Mouse (Mus musculus) kidney, adult 2 months (tissue): Measurements from ENCODE around the gene Tusc1. TPM values are rescaled to one million over a fixed set of nuclear protein-coding genes. Genes with fewer than 3 reads are reported as not detected.

Source experiments
- DNase-seq: peaks from one replicate; pipeline ENCODE4 v3.0.0; 2021
- H3K27ac ChIP-seq: fragments of 200-500 bp; 2 replicates; pipeline ENCODE4 v1.5.1; 2012; ENCODE audit warnings: low read depth, low read length, control low read depth, inconsistent platforms; ENCODE audit not compliant: insufficient read depth
- H3K27me3 ChIP-seq: fragments of 200-500 bp; replicated peaks from 2 replicates; pipeline ENCODE4 v1.6.1; 2012; ENCODE audit warnings: mild to moderate bottlenecking, moderate library complexity, low read length, inconsistent platforms; ENCODE audit not compliant: control insufficient read depth, insufficient read depth
- H3K36me3 ChIP-seq: fragments of 200-500 bp; 2 replicates; pipeline ENCODE4 v1.6.1; 2012; ENCODE audit warnings: mild to moderate bottlenecking, moderate library complexity, low read length, inconsistent platforms; ENCODE audit not compliant: control insufficient read depth, insufficient read depth
- H3K4me1 ChIP-seq: fragments of 200-500 bp; 2 replicates; pipeline ENCODE4 v1.6.1; 2011; ENCODE audit warnings: low read length; ENCODE audit not compliant: control insufficient read depth, insufficient read depth
- H3K4me3 ChIP-seq: fragments of 200-500 bp; 2 replicates; pipeline ENCODE4 v1.5.1; 2011; ENCODE audit warnings: mild to moderate bottlenecking, low read depth, low read length, control low read depth; ENCODE audit not compliant: insufficient read depth
- CTCF ChIP-seq: fragments of 200-500 bp; conservative IDR thresholded peaks from 2 replicates; pipeline ENCODE4 v1.5.1; 2011; ENCODE audit warnings: low read depth, mild to moderate bottlenecking, control low read depth, low read length, moderate library complexity, mixed read lengths; ENCODE audit not compliant: insufficient read depth, insufficient read length
- POLR2A ChIP-seq: fragments of 200-500 bp; IDR thresholded peaks from one replicate; pipeline ENCODE4 v1.6.1; 2011; ENCODE audit warnings: low read depth, low read length, control low read depth
- WGBS: fragments of 180-500 bp; shearing (Covaris S2); methylation state at CpG from one replicate; pipeline ENCODE4 v1.1.7; 2018; 5-methylcytosine and 5-hydroxymethylcytosine counted together
- polyA plus RNA-seq: library from polyadenylated mRNA; depleted of rRNA; stranded (reverse); fragments of >200 nt; gene quantifications from 2 replicates; pipeline ENCODE4 v1.2.3, GENCODE M21; 2012; rRNA removed

Tusc1 gene
- polyA plus RNA-seq, result 5.0 and 7.5 TPM in 2 replicates

DNA sequence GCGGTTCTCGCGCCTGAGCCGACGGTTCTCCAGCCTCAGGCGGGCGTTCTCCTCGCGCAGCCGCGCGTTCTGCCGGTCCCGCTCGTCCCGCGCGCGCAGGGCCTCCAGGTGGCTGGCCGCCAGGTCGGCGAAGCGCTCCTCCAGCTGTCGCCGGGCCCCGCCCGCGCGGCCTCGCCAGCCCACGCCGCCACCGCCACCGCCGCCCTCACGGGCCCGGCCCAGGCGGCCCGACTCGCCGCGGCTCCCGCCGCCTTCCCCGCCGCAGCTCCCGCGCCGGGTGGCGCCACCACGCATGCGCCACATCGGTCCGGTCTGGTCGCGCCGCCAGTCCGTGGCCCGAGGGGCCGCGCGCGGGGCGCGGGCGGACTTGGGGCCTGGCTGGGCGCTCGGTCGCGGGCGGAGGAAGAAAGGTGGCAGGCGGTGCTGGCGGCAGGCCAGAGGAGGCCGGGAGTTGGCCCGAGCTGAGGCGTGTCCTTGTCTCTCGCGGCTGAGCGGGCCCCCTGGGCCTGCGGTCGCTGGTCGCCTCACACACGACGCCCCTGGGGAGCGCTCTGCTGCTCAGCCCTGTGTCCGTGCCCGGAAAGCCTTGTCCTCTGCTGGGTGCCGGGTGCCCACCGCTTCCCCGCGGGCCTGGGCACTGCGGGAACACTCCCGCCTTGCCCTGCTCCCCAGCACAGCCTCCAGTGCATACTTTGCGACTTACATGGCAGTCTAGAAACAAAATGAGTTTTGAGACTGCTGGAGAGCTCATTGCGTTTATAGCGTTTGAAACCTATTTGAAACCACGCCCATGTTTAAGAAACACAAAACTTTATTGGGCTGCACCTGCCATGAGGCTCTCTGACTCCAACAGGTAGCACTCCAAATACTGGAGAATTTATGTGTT is at the start of gene Tusc1:
Tusc1 (minus strand) TSS at position 394 of the 886 bp plus-strand sequence.
- WGBS, result under 1% methylated on average over 97 of the region's 97 CpGs
- no peak for TF ChIP-seq POLR2A
- TF ChIP-seq CTCF, result no peak
- H3K27me3 ChIP-seq, result no peaks in the 10 kb centered on the region
- peak within 1 kb of the TSS; percentile 58 for H3K4me3 ChIP-seq
- no peaks in the 10 kb centered on the region for H3K4me1 ChIP-seq
- H3K36me3 ChIP-seq, result no peaks in the 10 kb centered on the region
- DNase-seq, result peak; percentile 93
- peak within 1 kb of the TSS; percentile 95 for H3K27ac ChIP-seq

DNA sequence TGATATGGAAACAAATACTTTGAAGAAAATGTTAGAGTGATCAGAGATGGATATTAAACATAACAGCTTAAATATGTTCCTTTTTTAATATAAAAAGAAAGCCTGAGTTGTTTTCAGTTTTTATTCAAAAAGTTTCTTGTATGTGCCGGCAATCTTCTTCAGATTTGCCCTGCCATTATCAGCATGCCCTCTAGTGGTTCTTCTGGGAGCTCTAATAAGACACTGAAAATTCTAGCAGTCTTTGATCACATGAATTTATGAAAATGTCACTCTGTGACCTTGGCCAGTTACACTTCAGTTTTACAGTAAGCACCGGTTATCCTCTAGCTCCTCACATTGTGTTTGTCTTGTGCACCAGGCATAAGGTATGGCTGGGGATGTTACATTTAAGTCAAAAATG is 17.6 kb upstream of the Tusc1 start:
- DNase-seq, result peak; percentile 21
- WGBS, result 39% methylated on average over 2 of the region's 2 CpGs
- TF ChIP-seq POLR2A (no peak), CTCF (no peak)

DNA sequence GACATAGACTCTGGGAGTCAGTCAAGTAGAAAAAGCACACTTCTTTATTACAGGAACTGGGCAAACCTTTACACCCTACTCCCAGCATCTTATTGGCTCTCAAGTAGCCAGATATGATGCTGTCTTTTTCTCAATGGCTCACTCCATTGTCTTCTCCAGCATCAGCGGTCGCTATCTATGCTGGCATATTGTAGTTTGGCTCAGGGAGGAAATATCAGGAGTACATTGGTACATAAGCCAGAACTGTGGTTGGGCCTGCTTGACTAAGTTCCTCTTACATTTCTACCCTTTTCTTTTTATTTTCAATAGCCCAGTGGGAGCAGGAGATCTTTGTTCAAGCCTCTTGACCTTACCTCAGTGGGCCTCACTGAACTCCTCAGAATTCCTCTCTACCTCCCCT is 9.0 kb upstream of the Tusc1 start:
- H3K4me3 ChIP-seq, result no peak overlapping the region
- no peaks in the 10 kb centered on the region for H3K36me3 ChIP-seq
- no peak overlapping the region for H3K27ac ChIP-seq
- DNase-seq, result no peak
- no peaks in the 10 kb centered on the region for H3K27me3 ChIP-seq
- no peaks in the 10 kb centered on the region for H3K4me1 ChIP-seq
- 93% methylated on average over 2 of the region's 2 CpGs for WGBS
- TF ChIP-seq CTCF, result no peak
- TF ChIP-seq POLR2A, result no peak

More for the DNA sequence above, 17.6 kb upstream of the Tusc1 start:
- H3K4me1 ChIP-seq, result no peaks in the 10 kb centered on the region
- no peak overlapping the region for H3K4me3 ChIP-seq
- no peaks in the 10 kb centered on the region for H3K27me3 ChIP-seq
- H3K27ac ChIP-seq, result no peak overlapping the region
- no peaks in the 10 kb centered on the region for H3K36me3 ChIP-seq

DNA sequence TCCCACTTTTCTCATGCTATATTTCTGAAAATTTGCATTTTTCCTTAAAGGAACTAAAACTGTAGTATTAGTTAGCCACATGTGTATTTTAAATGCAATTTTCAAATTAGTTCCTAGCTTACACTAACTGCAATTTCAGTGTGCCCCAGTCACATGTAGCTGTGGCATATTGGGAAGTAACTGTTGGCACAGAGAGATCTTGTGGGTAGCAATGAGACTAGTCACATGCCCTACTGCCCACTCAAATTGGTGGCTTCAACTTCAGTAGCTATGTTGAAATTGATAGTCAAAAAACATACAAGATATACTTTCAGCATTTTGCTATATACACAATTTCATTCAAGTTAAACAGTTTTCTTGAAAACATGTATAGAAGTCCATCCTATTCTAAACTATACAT is 6.3 kb upstream of the Tusc1 start:
- Histone ChIP-seq H3K4me3 (no peak overlapping the region), H3K36me3 (no peaks in the 10 kb centered on the region), H3K27ac (no peak overlapping the region), H3K27me3 (no peaks in the 10 kb centered on the region), H3K4me1 (no peaks in the 10 kb centered on the region)
- TF ChIP-seq CTCF (no peak), POLR2A (no peak)
- DNase-seq, result no peak

DNA sequence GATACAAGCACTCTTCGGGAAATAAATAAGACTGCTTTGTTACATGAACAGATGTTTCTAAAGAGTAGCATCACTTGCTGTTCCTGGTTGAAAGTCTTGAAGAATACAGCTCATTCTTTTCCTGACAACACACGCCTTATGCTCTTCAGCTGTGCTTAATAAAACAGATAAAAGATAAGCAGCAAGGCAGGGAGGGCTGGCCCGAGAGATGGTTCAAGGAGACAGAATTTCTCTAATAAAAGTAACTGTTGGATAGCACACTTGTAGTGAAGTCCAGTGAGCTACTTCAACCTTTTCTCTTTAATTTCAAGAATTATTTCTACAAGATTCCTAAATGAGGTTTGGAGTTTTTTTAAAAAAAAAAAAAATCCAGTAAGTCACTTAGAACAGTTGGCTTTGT is 2.7 kb upstream of the Tusc1 start:
- TF ChIP-seq POLR2A (no peak), CTCF (no peak)
- 92% methylated on average over 3 of the region's 3 CpGs for WGBS
- Histone ChIP-seq H3K36me3 (no peaks in the 10 kb centered on the region), H3K27me3 (no peaks in the 10 kb centered on the region), H3K4me3 (no peak overlapping the region), H3K27ac (no peak overlapping the region), H3K4me1 (no peaks in the 10 kb centered on the region)
- DNase-seq, result no peak

DNA sequence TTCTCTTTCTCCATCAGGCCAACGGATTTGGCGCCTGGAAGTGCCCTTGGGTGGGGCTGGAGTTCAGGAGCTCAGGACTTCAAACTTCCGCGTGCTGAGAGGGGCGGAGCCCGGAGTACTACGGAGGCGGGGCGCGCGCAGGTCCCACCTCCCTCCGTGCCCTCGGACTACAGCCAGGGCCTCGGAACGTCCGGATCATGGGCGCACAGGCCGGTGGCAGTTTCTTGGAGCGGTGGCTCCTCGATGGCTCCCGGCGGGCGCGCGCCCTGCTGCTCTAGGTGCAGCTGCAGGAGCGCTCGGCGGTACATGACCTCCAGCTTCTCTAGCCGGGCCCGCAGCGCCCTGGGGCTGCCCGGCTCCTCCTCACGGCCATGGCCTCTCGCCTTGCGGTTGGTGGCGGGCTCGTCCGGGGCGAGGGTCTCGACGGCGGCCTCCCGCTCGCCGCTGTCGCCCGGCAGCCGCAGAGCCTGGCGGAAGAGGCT is 634 bp downstream of the Tusc1 start:
- peak; percentile 95 for DNase-seq
- peak overlapping the region; percentile 95 for H3K27ac ChIP-seq
- WGBS, result under 1% methylated on average over 49 of the region's 49 CpGs

DNA sequence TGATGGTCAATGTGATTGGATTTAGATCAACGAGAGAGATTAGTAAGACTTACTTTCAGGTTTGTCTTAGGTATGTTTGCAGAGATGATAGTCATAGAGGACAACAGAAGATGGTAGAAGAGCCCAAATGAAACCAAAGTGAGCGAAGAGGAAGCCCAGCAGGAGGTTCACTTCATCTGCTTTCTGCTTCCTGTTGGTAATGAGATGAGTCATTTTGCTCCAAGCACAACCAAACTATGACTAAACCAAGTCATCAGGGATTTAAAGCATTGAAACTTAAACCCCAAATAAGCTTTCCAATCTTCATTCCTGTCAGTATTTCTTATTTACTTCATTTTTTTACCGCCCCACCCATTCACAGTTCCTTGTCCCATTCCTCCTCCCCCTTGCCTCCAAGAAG is 27.8 kb downstream of the Tusc1 start:
- no peak for DNase-seq
- Histone ChIP-seq H3K4me1 (no peaks in the 10 kb centered on the region), H3K36me3 (no peaks in the 10 kb centered on the region), H3K4me3 (no peak overlapping the region), H3K27ac (no peak overlapping the region), H3K27me3 (no peaks in the 10 kb centered on the region)
- WGBS, result 86% methylated on average over 3 of the region's 3 CpGs
- TF ChIP-seq POLR2A (no peak), CTCF (no peak)

More for the DNA sequence above, 634 bp downstream of the Tusc1 start:
- Histone ChIP-seq H3K4me3 (peak overlapping the region; percentile 58), H3K4me1 (no peaks in the 10 kb centered on the region), H3K27me3 (no peaks in the 10 kb centered on the region), H3K36me3 (no peaks in the 10 kb centered on the region)
- TF ChIP-seq POLR2A (no peak), CTCF (no peak)
